Mouse (Mus musculus) kidney, postnatal 0 days (tissue): Measurements from ENCODE around the gene Ppp1r32. TPM values are rescaled to one million over a fixed set of nuclear protein-coding genes. Genes with fewer than 3 reads are reported as not detected.
A peak's percentile ranks its signal among the peaks of the same experiment; 100 is the strongest.

Source experiments
- ATAC-seq: fragments of 200-750 bp; cut with Nextera tagmentation; replicated peaks from 2 replicates; pipeline ENCODE4 v1.8.0; 2017; ENCODE audit warnings: low read depth, moderate number of reproducible peaks, moderate TSS enrichment, moderate library complexity; ENCODE audit not compliant: low FRiP score
- DNase-seq: peaks from one replicate; pipeline ENCODE4 v3.0.0-alpha.2; 2016; ENCODE audit warnings: low spot score
- H3K27ac ChIP-seq: fragments of 300-500 bp; sonication (generic); 2 replicates; pipeline ENCODE4 v1.5.1; 2014; ENCODE audit warnings: mild to moderate bottlenecking
- H3K27me3 ChIP-seq: fragments of 300-500 bp; sonication (generic); 2 replicates; pipeline ENCODE4 v1.6.1; 2014; ENCODE audit warnings: low read length, mixed read lengths; ENCODE audit not compliant: insufficient read depth
- H3K36me3 ChIP-seq: fragments of 300-500 bp; sonication (generic); 2 replicates; pipeline ENCODE4 v1.6.1; 2014; ENCODE audit warnings: low read length, mixed read lengths; ENCODE audit not compliant: insufficient read depth
- H3K4me1 ChIP-seq: fragments of 300-500 bp; sonication (generic); replicated peaks from 2 replicates; pipeline ENCODE4 v1.6.1; 2014; ENCODE audit warnings: antibody characterized with exemption, low read length, mixed read lengths; ENCODE audit not compliant: insufficient read depth
- H3K4me2 ChIP-seq: fragments of 300-500 bp; sonication (generic); 2 replicates; pipeline ENCODE4 v1.6.1; 2014; ENCODE audit warnings: mild to moderate bottlenecking, low read length, moderate library complexity, mixed read lengths
- H3K4me3 ChIP-seq: fragments of 300-500 bp; sonication (generic); replicated peaks from 2 replicates; pipeline ENCODE4 v1.5.1; 2014; ENCODE audit warnings: low read depth, low read length
- H3K9ac ChIP-seq: fragments of 300-500 bp; sonication (generic); 2 replicates; pipeline ENCODE4 v1.6.1; 2014; ENCODE audit warnings: low read depth, low read length
- H3K9me3 ChIP-seq: fragments of 300-500 bp; sonication (generic); replicated peaks from 2 replicates; pipeline ENCODE4 v1.6.1; 2016; ENCODE audit warnings: low read length, inconsistent platforms, mixed read lengths
- CTCF ChIP-seq: IDR thresholded peaks from 2 replicates; pipeline ENCODE4 v1.5.1; 2016; ENCODE audit warnings: antibody characterized with exemption, low read depth, mild to moderate bottlenecking, moderate library complexity
- WGBS: fragments of 180-500 bp; shearing (Covaris S2); extraction: QIAGEN DNeasy Blood & Tissue Kit; methylation state at CpG from one replicate; pipeline ENCODE4 v1.1.7; 2014; 5-methylcytosine and 5-hydroxymethylcytosine counted together
- polyA plus RNA-seq: library from polyadenylated mRNA; unstranded; fragments of >200 nt; fragmentation: Nextera tagmentation; extraction: Ambion mirVana; gene quantifications from 2 replicates; pipeline ENCODE4 v1.2.1, GENCODE M21; 2015

Ppp1r32 gene
- polyA plus RNA-seq, 1 experiment from 2014 or later = not detected

GRCm38 (mm10) chr19:10424751-10425150 is 58.0 kb downstream of the Ppp1r32 start:
- no peak overlapping the region for H3K27ac ChIP-seq
- no peak overlapping the region for H3K4me3 ChIP-seq
- peaks cover 52% of the 10 kb centered on the region for H3K4me1 ChIP-seq
- H3K9me3 ChIP-seq = no peaks in the 10 kb centered on the region
- H3K9ac ChIP-seq = no peak overlapping the region
- no peak overlapping the region for H3K4me2 ChIP-seq
- WGBS = 16% methylated on average over 1 of the region's 1 CpGs
- TF ChIP-seq CTCF = no peak
- ATAC-seq = no peak
- DNase-seq = peak; percentile 54
- no peaks in the 10 kb centered on the region for H3K36me3 ChIP-seq
- no peaks in the 10 kb centered on the region for H3K27me3 ChIP-seq

Other genes starting within 250 kb of the Ppp1r32 start
- gene Myrf, start 242.2 kb downstream of the Ppp1r32 start, polyA plus RNA-seq = 1.2 and 1.5 TPM in 2 replicates
- gene Dagla, start 178.1 kb downstream of the Ppp1r32 start, polyA plus RNA-seq = 2.0 and 2.2 TPM in 2 replicates
- 1.2 and 1.7 TPM in 2 replicates for gene Syt7, start 93.8 kb downstream of the Ppp1r32 start, polyA plus RNA-seq
- gene Lrrc10b, start 25.5 kb downstream of the Ppp1r32 start, polyA plus RNA-seq = 0.80 and 0.84 TPM in 2 replicates
- gene Cpsf7, start 42.3 kb upstream of the Ppp1r32 start, polyA plus RNA-seq = 33.3 and 34.2 TPM in 2 replicates
- 55.3 and 57.4 TPM in 2 replicates for gene Sdhaf2, start 43.2 kb upstream of the Ppp1r32 start, polyA plus RNA-seq
- 49.7 and 50.5 TPM in 2 replicates for gene Tmem216, start 73.3 kb upstream of the Ppp1r32 start, polyA plus RNA-seq
- gene Cyb561a3, start 94.2 kb upstream of the Ppp1r32 start, polyA plus RNA-seq = 17.2 and 18.6 TPM in 2 replicates
- gene Tmem138, start 94.4 kb upstream of the Ppp1r32 start, polyA plus RNA-seq = 35.0 and 37.4 TPM in 2 replicates
- gene Ddb1, start 122.4 kb upstream of the Ppp1r32 start, polyA plus RNA-seq = 205 and 225 TPM in 2 replicates
- gene Tkfc, start 122.7 kb upstream of the Ppp1r32 start, polyA plus RNA-seq = 42.2 and 54.4 TPM in 2 replicates
- 2.7 and 3.0 TPM in 2 replicates for gene Vwce, start 151.3 kb upstream of the Ppp1r32 start, polyA plus RNA-seq
- 0.43 and 0.70 TPM in 2 replicates for gene Pga5, start 195.1 kb upstream of the Ppp1r32 start, polyA plus RNA-seq
- gene Vps37c, start 205.8 kb upstream of the Ppp1r32 start, polyA plus RNA-seq = 32.1 and 35.5 TPM in 2 replicates